Mouse (Mus musculus) thymus, postnatal 4 days (tissue): Measurements from ENCODE around the gene Socs2.
A peak's percentile ranks its signal among the peaks of the same experiment; 100 is the strongest.

Experiments
- DNase-seq: peaks from one replicate; pipeline ENCODE4 v3.0.0; 2021

The Socs2 gene

DNA sequence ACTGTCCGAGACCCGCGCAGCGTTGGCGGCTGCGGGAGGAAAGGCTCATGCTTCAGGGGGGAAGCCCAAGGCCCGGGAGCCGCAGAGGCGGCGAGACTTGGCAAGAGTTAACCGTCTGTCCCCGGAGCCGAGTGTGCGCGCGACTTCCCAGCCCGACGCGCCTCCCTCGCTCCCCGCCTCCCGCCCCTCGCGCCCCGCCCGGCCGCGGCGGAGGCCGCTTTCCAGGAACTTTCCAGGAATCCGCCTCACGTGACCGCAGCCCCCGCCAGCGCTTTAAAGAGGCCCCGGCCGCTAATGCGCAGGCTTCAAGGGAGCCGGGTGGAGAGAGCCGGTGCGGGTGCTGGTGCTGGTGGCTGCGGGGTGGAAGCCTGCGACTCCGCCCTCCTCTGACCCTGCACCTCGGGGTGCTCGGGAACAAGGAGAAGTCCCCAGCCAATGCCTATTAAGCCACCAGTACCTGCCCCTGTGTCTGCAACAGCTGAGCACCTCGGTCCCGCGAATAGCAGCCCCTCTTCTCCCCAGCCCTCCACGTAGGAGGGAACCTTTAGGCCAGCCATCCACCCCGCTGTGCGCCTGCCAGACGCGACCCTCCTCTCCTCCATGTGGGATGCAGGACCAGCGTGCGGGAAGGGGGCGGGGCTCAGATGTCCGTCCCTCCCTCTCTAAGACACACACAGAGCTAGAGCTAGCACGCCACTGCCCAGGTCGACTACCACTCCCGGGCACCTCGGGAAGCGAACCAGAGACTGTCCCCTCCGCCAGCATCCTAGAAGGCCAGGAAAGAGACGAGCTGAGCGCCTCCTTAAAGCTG lies at the start of gene Socs2:
Socs2 (minus strand) TSS at position 496 of the 811 bp plus-strand sequence.
- DNase-seq, result peak; percentile 68

DNA sequence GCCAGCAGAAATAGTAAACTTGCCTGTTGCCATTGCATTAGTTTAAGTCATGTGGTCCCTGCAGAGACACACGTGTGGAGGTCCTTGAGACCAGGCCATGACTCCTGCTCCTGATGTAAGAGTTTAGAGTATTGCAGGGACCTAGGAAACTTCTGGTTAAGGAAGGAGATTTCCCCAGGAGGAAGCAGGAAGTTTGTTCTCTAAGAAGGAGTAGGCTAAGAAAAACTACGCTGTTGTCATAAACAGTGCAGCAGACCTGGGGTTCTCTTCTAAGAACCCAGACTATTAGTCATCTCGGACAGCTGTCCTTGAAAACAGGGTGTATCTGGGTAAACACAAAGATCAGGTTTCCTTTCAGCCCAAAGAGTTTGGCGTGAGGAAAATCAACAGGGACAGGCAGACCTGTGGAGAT lies 48.5 kb upstream of the Socs2 start:
- DNase-seq, result no peak

DNA sequence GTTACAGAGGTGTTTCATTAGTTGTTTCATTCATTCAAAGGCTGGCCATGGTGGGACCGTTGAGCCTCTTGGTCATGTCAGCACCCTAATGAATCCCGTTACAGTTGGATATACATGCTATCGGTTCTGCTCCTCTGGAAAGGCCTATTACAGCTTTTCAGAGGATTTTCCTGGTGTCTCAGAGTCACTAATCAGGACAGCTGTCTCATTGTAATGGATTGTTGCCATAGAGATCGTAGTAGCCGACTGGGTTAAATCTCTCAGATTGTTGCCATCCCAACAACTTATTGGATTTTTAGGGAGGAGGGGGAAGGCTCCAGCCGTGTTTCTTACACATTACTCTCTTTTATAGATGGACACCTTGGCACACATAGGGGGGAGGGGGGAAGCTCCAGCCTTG lies 47.5 kb upstream of the Socs2 start:
- no peak for DNase-seq

DNA sequence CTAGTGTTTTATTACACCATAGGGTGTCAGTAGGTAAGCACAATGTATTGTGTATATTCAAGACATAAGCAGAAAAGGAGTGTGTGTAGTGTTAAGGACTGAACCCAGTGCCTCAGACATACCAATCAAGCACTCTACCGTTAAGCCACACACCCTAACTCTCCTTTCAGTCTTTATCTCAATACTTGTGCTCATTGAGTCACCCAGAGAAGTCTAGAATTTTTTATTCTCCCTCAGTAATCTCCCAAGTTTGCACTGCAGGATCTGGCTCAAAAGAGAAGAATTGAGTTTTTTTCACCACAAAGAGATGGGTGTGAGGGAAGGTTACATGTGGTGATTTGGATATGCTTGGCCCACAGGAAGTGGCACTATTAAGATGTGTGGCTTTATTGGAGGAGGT lies 45.3 kb upstream of the Socs2 start:
- no peak for DNase-seq

DNA sequence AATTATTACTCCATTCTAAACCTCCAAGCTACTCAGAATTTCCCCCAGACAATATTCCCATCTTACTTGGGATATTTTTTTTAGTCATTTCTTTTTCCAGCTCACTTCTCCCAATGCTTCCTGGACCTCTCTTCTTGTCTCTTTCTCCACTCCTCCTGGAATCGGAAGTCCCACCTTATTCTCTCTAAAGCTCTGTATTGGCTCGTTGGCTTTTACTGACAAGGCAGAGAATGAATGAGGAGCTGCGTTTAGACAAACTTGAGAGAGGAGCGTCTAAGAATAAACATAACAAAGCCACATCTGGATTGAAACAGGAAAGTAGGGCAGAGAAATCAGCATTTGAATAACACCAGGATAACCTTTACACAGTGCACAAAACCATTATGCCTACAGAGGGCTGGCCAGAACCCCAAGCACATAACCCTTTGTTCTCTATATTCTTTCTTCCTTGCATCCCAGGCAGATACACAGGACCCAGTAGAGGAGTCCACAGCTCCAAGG lies 44.1 kb upstream of the Socs2 start:
- no peak for DNase-seq

DNA sequence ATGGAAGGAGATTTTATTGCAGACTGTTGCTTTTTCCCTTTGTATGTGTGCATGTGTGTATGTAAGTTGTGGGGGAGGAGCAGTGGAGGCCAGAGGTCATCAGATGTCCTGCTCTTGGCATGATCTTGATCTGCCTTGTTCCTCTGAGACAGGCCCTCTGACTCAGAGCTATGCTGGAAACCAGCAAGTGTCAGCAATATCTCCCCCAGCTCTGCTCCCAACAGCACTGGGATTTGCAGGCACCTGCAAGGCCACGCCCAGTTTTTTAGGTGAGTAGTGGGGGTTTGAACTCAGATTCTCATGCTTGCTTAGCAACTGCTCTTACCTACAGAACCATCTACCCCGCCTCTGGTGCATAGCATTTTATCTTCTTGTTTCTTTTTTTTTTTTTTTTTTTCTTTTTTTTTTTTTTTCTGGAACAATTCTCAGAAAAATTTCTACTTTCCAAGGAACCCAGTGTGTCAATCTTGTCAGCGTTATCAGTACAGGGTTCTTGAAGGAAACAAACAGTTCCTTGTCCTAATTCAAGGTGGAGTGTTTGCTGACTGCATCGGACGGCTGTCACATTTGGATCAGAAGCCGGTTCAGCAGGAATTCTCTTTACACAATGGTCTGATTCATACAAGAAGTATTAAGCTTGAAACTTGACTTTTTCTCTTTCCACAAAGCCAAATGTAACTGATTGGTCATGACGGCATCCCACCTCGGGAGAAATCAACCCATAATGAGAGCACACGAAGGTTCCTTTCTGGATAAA lies 41.2 kb upstream of the Socs2 start:
- no peak for DNase-seq

DNA sequence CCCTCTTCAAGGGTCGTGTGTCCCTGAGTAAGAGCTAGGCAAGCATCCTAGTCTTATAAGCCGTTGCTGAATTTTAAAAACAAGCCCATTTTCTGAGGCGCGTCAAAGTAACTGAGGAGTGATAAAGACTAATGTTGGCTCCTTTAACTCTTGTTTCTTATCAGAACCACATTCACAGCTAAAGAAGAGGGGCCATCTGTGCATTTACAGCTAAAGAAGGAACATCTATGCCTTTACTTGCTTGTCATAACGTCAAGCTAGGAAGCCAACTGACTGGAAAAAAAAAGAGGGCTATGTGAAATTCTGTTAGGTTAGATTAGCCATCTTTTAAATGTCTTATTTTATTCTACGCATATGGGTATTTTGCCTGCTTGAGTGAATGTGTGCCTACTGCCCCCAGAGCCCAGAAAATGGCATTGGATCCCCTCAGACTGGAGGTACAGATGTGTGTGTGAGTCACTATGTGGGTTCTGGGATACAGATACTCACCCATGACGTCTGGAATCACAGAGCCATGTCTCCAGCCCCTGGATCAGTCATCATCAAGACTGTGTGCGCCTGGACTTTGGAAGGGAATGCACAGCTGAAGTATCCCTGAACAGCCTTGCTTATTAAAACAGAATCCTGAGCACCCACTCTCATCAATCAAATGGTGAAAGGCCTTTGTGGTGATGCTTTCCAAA lies 40.5 kb upstream of the Socs2 start:
- no peak for DNase-seq

DNA sequence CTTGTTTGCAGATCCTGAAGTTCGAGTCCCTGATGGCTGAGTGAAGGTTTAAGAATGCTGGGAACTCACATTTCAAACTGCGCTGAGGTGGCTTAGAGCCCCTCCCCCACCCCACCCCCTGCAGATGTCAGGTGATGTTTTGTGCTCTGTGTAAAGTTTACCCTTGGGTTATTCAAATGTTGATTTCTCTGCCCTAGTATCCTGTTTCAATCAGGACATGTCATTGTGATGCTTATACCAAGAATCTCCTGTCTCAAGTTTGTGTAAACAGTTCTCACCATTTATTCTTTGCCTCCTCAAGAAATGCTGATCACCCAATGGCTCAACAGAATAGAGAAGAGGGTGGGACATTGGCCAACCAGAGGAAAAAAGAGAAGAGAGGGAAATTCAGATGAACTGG lies 39.1 kb upstream of the Socs2 start:
- DNase-seq, result no peak

DNA sequence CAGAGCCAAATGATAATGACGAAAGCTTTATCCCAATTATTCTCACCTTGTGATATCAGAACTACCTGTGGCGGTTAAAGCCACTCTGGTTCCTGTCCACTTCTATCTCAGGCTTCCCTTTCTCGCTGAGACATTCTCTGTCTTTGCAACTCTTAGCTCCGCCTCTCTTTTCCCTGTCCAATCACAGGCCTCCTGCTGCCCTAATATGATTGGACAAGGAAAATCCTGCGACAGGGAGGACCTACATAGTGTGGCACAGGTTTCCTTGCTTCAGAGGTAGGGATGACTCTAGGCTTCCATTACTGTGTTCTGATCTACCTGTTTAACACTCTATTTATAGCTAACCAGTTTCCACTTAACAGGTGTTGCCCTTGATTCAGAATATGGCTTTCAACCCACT lies 36.3 kb upstream of the Socs2 start:
- DNase-seq, result no peak

DNA sequence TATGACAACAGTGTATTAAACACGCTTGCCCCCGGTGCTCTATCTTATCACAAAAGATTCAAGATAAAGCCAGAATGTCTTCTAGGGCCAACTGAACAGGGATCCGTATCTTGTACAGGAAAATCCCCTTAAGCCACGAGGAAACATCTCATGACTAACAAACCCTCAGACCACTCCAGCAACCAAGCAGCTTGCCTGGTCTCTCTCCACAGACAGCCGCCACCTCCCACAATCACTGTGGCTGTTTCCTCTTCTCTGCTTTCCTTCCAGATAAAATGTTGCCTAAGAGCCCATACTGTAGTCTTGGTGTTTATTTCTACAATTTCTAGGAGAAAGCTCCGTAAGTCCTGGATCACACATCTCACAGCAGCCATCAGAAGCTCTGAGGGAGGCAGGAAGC lies 32.1 kb upstream of the Socs2 start:
- DNase-seq, result no peak

DNA sequence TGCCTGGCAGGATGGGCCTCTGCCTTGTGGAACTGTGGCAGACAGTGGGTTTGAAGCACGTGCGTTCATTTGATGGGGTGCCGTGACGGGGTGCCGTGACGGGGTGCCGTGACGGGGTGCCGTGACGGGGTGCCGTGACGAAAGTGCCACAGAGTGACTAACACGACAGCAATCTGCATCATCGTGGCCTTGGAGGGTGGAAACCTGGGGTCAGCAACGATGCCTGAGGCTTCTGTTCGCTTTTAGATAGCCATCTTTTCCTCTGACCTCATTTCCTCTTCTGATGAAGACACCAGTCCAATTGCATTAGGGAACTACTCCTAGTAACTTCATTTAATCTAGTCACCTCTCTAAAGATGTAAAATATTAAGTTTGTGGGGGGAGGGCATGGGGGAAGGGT lies 31.0 kb upstream of the Socs2 start:
- DNase-seq, result no peak

DNA sequence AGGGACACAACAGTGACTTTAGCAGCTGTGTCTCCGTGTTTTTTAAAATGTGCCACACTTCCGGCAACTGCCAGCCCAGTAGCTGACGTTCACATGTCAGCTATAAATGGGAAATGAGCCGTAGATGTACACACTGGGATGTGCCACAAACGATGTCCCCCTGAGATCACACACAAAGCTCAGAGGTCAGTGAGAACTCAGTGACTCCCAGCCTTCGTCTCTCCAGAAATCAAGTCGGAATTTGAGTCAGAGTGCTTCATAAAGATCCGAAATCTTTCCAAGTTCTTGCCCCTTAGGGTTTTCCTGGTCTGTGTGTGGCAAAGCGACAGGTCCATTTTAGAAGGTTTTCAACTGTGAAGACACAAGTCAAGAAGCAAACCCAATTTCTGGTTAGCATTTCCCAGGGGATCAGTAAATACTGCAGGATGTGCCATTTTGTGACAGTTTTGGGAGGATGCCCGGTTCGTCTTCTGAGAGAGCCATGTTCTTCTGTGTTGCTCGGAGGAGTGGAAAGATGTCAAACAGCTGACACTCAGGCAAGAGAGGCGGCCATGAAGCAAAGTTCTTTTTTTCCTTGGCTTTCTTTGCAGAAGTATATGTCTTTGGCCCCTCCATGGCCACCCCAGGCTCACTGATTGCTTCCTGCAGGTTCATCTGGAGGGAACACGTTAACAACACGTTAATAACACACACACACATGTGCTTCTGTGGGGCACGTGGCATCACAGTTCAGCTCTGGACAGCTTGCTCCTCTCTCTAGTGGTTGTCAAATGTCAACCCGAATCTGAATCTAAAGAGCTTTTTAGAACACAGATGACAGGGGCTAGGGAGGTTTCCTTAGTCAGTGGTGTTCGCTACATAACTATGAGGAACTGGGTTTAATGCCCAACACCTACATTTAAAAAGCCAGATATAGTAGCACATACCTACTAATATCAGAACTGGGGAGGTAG lies 28.4 kb upstream of the Socs2 start:
- no peak for DNase-seq

DNA sequence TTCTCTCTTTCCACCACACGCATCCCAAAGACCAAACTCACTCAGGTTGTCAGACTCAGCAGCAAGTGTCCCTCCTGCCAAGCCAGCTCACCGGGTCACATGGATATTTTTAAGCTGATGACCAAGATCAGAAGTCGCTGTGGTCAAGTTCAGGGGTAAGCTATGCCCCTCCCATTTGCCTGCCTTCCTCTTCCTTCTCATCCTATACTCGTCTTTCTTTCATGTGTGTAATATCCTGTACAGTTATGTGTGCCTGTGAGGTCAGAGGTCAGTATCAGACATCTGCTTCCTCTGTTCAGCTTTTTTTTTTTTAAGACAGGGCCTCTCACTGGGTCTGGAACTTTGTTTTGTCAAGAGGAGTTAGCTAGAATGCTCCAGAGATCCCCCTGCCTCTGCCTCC lies 25.4 kb upstream of the Socs2 start:
- no peak for DNase-seq

DNA sequence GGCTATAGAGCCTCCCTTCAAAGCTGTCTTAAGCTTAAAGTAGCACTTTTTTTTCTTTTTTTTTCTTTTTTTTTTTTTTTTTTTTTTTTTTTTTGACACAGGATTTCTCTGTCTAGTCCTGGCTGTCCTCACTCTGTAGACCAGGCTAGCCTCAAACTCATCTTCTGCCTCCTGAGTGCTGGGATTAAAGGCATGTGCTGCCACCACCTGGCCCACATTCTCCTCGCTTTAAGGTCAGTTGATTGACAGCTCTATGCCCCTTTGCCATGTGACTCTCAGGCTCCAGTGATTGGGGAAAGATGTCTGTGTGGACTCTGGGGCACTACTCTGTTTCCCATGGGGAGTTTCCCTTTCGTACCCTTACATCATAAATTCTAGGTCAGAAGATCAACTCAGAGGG lies 23.6 kb upstream of the Socs2 start:
- no peak for DNase-seq

DNA sequence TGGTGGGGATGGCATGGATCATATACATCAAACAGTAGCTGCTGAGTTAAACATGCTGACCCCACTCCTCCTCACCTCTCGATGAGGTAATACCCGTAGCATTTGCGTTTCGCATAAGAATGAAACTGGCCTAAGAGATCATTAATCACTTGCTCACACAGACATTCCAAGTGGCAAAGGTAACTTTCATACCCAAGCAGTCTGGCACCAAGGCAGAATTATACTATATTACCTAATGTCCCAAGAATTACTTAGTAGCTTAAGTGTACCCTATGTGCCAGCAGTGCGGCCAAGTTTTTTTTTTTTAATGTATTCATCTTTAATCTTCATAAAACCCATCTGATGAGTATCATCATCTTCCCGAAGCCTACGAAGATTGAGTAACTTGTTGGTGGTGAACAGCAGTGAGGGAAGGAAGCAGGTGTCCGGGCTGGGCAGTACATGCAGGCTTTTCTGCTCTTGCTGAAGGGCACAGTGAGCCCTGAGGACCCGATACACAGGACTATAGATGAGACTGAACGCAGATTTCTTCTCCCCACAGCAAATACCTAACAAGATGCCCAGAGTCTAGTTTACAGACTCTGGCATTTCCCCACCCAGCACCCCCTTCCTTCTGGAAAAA lies 22.8 kb upstream of the Socs2 start:
- no peak for DNase-seq

DNA sequence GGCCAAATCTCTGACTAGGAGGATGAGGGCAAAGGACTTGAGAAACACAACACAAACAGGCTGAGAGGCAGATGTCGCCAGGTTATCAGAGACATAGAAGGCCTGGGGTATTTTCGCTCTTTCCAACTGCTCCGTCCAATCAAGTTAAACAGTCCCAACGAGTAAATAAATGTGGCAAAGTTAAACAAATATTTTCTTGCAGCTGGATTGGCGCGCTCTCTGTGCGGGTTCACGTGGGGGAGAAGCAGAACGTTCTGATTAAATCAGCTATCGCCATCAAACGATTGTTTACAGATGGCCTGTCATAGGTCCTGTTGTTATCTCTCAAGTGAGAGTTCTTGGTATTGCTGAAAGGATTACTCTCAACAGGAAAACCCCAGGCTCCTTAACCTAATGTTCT lies 22.0 kb upstream of the Socs2 start:
- DNase-seq, result no peak

DNA sequence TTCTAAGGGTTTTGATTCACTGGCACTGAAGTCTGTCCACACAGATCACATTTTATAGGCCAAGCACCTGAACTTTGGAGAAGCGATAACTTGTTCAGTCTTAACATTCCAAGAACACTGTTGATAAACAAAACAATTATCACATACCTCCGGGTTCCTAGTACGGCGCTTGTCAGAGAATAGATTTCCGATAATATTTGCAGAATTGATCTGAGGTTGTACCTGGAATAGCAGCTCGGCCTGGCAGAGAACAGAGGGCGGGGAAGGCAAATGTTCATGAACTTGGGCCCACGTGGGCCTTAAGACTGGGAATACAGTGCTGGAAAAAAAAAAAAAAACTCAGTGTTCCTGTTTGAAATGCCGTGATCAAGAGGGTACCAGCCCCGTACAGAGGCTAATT lies 13.3 kb upstream of the Socs2 start:
- DNase-seq, result no peak

DNA sequence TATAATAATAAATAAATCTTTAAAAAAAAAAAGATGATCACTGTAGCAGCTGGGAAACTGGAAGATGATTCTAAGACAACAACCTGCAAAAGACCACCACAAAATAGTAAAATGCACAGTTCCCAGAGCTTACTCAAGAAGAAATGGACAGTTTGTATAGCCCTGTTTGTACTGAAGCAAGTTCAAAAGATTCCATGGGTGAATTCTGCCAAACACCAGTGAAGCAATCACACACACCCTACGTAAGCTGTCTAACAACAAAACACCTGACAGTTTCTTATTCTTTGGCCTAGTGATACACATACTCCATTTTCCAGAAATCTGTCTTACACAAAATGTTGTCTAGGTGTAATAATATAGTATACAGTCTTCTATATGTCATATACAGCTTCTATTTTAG lies 12.1 kb upstream of the Socs2 start:
- no peak for DNase-seq

DNA sequence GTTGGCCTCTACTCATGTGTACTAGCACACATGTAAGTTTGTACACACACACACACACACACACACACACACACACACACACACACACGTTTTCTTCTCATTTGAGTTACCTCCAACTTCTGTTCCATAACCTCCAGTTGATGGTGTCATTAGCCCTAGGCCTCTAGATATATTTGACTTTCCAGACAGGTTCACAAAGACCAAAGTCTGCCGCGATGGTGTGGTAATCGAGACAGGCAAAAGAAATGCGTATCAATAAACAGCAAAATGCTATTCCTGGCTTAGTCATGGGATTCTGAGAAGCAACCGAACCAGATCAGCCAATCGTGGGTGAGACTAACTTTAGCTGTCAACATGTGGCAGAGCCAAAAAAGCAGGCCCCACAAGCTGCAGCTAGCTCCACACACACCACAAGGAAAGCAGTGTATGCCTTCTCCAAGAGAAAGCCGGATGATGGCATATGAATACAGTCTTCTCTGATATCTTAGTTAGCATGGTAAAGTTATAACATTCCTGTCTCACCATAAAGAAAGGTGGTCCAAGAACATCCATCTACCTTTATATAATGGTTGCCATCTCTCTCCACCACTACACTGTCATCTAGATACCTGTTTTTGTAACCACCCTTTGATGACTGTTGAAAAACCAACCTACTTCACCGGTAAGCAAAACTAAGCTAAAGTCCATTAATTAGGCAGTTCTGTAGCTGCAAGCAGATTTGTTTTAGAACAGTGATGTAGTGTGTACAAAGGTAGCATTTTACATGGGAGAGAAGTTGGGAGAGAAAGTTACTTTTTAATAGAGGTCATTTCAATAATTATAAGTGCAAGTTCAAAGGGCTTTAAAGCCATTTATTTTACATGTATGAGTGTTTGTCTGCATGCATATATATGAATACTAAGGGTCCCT lies 9.5 kb upstream of the Socs2 start:
- no peak for DNase-seq

DNA sequence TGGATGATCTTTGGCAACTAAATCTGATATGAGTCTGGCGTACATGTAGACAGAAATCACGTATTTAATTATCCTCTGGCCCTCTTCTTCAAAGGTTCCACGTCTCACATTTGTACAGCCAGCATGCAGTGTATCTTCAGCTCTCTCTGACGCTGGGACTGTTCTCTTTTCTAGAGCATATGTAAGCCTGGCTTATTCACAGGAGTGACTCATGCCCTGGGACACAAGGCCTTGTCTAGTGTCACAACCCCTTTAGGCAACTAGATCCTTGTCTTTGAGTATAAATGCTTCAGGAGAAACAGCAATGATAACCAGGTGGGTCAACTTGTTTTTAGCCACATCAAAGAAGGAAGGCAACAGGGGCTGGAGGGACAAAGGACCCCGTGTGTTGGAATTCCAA lies 5.7 kb upstream of the Socs2 start:
- no peak for DNase-seq

DNA sequence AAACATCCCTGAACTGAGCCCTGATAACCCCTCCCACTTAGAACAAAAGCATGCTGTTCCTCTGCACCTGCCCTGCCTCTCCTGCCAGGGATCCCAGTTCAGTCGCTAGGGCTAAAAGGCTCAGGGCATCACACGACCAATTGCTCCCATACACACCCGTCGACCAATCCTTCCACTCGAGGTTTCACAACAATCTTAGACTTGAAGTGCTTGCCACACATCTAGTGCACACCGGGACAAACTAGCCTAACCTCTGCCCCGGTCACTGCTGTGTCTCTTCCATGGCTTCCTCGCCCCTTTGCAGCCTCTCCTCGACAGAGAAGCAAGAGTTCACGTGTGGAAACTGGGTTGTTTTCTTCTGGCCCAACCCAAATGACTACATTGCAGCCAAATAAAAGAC lies 3.3 kb upstream of the Socs2 start:
- no peak for DNase-seq
